Mouse (Mus musculus) testis, postnatal 10 days (tissue): Measurements from ENCODE around the gene Fgfr2.
A peak's percentile ranks its signal among the peaks of the same experiment; 100 is the strongest.

Experiments
- DNase-seq: peaks from one replicate; pipeline ENCODE4 v3.0.0; 2021; ENCODE audit warnings: low spot score

The Fgfr2 gene

DNA sequence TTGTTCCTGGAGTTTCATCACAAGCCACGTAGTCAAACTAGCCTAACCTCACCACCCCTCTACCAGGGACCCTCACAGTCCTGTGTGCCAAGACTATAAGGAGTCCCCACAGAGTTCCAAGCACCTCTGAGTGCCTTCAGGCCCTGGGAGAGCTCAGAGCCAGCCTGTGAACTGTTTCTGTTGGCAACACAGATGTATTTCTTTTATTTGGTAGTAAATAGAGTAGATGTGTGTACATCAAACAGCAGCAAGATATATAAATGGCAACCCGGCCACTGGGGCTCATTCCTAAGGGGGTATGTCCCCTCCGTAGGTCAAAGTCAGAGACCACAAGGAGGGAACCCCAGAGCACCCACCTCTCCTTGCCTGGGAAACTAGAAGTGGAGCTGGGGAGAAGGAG, 1574.7 kb downstream of the Fgfr2 start, which contains the start of gene Hmx2:
Gene Hmx2, plus strand, starts transcription at position 301 of the 400 bp plus-strand sequence.
- no peak for DNase-seq

DNA sequence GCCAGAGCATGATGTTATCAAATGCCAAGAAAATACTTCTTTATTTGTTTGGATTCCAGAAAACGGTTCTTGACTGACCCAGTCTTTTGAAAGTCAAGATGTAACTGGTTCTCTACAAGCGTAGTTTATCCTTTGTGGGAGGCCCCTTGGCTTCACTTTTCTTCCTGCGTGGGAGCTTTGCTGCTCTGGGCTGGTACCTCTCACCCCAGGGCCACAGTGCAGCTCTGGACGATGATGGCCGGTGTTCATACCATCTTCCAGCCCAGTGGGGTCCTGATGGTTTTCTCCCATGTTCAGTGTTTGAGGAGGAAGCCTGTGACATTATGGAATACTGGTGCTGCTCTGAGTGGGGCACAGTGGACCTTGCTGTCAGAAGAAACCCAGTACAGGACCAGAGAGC, 1575.7 kb downstream of the Fgfr2 start:
- DNase-seq, result no peak

DNA sequence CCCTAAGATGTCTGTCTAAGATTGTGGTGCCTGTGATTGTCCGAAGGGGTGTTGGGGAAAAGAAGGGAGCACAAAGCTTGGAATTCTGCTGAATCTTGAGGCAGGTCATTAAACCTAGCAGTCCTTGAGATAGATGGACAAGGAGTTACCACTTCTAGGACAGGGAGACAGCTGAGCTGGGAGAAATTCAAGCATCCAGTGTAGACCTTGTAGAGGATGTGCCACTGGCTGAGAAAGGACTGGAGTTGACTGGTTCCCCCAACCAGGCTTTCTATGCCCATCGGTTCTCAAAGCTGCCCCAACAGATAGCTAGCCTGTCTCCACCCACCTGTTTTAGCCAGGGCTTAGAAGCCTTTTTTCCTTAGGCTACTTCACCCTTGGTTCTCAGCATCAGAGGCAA, 1576.7 kb downstream of the Fgfr2 start:
- no peak for DNase-seq

DNA sequence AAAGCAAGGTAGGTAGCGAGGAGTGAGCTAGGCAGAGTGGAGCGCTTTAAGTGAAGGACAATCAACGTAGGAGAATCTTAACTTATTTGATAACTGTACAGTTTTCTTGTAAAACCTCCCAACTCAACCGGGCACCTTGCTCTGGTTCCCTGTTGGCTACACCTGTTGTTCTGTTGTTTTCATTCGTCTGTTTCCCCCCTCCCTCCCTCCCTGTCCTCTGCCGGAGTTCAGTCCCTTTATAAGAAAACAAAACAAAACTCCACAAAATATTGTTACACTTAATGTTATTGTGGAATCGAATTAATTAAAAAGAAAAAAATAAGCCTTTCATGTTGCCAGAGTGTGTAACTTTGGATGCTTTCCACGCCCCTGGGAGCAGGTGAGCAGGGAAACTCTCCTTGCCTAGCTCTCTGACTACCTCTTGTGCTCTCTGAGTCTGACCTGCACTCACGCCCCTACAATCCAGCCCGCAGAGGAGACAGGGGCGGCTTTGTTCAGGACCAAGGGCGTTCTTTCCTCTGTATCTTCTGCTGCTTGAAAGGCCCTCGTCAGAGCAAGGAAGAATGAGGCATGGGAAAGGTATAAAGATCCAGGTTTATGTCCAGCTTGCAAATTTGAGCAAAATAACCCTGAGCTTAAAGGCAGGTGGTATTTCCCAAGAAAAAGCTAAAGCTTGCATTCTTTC, 1577.3 kb downstream of the Fgfr2 start:
- DNase-seq, result no peak

DNA sequence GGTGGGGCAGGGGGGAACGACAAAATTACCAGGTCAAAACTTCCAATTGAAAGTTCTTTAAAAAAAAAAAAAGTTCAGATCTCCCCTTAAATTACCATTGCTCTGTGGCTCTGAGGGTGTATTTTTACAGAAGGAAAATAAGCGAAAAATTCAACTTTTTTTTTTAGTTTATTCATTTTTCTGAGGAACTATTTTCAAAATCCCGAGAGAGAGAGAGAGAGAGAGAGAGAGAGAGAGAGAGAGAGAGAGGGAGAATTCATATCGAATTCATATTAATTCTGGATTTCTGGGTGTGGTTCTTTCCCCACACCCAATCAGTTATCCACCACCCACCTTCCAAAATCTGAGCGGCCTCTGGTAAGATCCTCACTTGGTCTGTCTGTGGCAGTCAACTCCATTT, 1578.3 kb downstream of the Fgfr2 start:
- DNase-seq, result no peak

DNA sequence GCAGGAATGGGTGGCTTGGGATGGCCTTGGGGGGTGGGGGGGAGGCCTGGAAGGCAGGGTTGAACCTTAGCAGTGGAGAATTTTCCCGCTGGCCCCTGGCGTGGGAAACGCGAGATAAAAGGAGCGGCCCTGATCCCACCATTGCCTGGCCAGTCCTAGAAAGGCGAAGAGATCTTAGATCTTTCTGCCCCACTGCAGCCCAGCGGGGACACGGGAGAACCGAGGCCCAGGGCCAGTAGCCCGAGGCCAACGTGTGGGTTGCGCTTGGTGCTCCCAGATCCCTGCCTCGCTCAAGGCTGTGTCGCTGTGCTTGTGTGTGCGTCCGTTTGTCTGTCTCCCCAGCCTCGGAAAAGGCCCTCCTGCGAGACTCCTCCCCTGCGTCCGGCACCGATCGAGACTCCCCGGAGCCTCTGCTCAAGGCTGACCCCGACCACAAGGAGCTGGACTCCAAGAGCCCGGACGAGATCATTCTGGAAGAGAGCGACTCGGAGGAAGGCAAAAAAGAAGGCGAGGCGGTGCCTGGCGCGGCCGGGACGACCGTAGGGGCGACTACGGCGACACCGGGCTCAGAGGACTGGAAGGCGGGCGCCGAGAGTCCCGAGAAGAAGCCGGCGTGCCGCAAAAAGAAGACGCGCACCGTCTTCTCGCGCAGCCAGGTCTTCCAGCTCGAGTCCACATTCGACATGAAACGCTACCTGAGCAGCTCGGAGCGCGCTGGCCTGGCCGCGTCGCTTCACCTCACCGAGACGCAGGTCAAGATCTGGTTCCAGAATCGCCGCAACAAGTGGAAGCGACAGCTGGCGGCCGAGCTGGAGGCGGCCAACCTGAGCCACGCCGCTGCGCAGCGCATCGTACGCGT, 1579.3 kb downstream of the Fgfr2 start:
- no peak for DNase-seq

DNA sequence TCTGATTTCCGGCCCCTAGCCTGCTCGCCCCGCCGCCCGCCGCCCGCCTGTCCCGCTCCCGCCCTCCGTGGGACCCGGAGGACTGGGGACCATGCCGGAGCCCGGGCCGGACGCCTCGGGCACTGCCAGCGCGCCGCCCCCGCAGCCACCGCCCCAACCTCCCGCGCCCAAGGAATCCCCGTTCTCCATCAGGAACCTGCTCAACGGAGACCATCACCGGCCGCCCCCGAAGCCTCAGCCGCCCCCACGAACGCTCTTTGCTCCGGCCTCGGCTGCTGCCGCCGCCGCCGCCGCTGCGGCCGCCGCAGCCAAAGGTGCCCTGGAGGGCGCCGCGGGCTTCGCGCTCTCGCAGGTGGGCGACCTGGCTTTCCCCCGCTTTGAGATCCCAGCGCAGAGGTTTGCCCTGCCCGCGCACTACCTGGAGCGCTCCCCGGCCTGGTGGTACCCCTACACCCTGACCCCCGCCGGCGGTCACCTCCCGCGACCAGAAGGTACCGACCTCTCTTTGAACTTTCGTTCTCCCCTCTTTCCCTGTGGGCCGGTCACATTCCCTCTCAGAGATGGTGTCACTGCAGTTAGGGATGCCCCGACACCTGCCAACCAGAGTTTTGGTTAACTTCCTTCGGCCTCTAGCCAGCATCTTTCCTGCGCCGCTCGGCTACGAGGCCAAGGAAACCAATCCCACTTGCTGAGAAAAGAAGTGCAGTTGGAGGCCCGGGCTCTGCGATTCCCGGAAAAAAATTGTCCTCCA, 1580.1 kb downstream of the Fgfr2 start:
- DNase-seq, result no peak

DNA sequence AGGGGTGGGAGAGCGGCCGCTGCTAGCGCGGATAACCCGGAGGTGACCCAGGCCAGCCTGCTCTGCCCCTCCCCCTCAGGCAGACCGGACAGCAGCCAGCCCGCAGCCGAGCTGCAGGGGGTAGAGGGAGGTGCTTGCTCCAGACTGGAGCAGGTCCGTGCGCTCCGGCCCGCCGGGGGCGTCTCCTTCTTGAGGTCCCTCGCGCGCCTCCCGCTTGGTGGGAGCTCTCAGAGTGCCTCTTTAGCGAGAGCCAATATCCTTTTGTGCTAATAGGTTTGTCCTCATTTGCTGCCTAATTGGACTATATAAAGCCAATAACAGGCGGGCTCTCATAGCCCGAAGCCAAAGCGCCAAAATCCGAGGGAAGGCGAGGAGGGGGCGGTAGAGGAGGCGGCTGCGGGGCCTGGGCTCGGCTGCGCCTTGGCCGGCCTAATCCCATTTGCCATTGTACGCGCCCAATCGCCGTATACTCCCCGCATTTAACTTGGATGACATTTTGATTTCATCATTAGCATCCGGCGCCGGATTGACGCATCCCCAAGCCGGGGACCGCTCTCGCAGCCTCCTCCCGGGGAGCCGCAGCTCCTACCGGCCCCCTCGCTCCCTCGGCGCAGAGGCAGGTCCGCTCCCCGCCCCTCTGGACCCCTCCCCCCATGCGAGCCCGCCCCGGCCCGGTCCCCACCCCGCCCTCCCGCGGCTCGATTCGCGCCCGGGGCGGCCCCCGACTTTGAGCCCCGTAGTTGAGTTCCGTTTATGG, 1580.9 kb downstream of the Fgfr2 start, which contains the start of gene Hmx3:
Gene Hmx3, plus strand, starts transcription at position 753 of the 757 bp plus-strand sequence.
- DNase-seq, result no peak

DNA sequence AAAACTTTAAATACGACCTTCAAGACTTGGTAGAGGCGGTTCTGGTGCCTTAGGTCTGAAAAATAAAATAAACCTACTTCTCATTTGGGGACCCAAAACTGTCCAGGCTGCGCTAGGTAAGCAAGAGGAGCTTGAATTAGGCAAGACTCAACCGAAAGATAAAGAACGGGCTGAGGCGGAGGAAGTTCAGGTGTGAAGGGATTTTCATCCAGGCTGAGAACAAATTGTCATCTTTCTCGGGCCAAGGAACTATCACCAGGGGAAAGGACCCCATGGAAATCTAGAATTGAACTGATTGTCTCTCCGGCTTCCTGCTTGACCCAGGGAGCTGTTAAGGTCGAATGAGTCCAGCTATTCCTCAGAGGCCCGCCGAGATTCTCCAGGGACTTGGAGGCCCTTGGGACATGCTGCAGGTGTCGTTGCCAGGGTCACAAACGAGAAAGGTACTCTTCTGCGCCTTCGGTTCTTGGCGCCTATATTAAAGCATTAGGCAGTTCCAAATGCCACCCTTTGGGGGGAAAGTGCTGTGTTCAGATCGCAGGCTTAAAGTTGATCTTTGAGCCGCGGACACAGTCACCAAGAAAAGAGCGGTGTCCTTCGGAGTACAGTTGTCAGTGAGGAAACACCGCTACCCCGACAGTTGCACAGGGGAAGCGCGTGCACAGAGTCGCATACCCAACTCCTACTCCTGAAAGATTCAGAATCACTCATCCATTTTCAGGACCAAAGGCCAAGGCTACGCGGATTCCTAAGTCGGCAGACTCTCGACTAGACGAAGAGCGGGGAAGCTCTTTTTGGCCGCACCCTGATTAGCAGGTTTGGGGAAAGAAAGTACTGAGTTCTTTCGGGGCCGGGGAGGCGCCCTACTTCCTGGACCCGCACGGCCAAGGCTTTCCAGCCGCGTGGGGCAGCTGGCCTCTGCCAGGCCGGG, 1581.7 kb downstream of the Fgfr2 start:
- DNase-seq, result no peak

DNA sequence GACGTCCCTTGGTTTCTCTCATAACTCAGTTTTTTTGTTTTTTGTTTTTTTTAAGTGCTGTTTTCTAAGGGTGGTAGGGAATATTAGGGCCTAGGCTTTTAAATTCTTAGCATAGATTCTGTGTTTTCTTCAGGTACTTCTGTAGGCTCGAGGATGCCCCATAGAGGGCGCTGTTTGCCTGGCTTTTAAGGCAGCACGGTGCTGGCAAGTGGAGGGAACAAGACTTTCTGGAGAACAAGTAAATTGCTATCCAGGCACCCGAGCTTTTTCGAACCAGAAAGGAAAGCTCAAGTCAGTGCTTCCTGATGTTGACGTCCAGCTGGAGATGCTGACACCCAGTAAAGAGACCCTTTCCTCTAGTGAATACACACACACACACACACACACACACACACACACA, 1583.2 kb downstream of the Fgfr2 start:
- DNase-seq, result peak; percentile 93

DNA sequence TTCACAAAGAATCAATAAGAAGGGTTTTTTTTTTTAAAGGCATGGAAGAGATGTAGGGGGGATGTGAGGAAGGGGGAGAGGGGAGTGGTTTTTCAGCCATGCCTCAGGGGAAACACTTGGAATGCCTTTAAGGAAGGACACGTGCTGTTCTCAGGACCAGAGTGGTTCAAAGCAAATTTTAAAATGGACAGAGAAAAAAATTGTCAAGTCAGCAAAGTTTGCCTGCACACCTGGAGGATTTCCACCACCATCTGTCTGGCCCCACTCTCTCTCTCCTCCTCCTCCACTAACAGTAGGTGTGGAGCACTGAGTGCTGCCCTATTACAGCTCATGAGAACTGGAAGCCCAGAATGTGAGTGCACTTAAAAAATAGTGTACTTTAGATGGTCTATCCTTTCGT, 1619.4 kb downstream of the Fgfr2 start:
- DNase-seq, result no peak

DNA sequence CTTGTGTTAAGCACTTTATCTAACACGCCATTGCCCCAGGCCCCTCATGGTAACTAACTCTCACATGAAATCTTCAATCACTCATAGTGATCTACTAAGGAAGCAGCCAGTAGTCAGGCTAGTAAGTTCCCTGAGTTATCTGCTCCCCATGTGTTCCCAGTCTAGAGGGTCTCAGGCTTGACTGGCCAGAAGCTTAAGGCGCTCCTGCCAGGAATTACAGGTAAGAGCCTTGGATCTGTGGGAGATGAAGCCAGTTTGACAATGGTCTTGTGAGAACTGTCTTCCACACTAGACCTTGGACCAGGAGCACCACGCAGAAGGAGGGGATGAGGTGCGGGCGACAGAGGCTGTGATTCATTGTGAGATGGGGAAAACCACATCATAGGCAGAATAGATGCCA, 1644.7 kb downstream of the Fgfr2 start:
- DNase-seq, result no peak

DNA sequence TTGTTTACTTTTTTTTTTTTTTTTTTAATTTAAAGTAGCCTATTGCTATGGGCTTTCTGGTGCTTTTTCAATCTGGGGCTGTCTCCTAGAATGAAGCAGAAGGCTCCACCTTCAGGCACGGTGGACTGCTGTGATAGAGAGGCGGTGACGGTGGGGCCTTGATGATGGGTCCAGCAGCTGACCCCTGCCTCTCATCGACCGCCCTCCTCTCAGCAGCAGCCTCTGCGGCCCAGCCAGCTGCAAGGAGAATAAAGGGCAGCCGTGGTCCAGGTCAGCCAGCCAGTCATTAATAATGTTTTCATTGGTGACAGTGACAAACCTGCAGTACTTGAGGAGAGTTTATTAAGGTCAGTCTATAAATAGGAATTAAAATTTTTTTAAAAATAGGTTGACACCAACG, 1646.0 kb downstream of the Fgfr2 start:
- DNase-seq, result no peak

DNA sequence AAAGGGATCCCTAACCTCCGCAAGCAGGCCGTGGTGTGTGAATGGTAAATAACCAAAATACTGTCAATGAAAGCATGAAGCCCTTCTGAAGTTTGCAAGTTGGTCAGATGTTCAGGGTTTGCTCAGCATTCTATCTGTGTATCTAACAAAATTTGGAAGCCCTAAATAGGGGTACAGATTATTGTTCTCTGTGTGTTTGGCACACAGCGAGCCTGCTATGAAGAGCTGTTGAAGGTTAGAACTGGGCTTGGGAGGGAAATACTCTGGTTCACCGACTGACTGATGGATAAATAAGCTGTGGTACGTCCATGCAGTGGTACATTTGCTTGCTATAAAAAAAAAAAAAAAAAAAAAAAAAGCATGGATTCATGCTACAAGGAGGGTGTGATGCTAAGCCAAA, 1651.6 kb downstream of the Fgfr2 start:
- DNase-seq, result no peak

DNA sequence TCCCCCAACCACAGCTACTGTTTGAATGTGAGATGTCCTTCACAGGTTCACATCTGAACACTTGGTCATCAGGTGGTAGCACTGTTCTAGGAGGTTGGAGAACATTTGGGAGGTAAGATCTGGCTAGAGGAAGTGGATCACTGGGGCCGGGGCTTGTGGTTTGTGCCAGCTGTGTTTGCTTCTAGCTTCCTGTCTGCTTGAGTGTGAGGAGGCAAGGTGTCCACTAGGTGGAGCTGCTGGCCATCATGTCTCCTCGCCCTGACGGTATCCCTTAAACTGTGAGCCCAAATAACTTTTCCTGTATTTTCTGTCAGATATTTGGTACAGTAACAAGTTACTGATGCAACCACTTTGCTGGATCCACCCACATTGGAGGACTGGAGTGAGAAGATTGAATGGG, 1653.6 kb downstream of the Fgfr2 start:
- no peak for DNase-seq

DNA sequence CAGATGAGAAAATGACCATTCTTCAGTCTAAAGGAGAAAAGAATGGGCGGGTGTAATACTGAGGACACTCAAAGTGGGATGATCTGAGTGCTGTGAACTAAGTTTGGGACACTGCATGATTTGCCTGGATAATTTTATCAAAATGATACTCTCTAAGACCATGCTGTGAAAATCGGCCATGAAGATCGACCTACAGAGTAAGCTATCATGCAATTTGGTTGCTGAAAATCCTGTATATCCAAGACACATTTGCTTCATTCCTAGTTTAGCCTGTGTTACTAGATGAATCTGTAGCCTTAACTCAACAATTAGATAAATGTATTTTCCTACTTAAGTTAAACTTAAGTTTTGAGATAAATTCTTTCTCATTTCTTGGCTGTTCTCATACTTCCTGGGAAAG, 1655.8 kb downstream of the Fgfr2 start:
- no peak for DNase-seq

DNA sequence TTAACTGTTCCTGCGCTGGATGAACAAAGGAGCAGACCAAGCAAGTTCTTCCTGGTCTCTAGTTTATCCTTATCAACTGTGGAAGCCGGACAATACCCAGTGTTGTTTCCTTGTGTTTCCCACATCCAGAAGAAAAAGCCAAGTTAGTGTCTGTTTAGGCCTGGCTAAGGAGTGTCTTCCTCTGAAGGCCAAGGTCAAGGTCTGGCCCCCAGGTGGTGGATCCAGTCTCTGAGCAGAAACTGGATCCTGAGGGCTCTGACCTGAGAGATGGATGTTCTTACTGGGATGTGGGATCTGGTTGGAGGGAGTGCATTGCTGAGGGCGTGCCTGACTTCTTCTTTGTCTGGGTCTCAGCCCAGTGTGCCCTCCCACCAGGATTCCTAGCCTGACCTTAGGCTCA, 1657.4 kb downstream of the Fgfr2 start:
- no peak for DNase-seq

DNA sequence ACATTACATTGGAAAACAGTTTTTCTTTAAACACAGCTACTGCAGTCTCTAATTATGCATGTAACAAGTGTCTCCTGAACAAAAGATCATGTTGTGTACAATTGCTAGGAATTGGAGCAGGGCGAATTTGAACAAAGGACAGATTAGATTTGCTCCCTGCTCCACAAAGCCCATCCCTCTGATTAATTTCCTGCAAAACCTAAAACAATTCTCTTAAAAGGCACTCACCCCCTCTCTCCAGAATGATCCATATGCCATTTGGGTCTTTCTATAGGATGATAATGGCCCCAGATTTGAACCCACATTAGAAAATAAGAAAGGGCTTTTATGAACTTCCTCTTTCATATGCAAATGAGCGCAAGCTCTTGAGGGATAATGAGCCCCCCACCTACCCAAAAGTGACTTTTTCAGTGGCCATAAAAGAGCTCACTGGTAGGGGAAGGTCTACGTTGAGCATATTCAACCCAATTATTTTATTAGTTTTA, 1658.0 kb downstream of the Fgfr2 start:
- DNase-seq, result no peak

DNA sequence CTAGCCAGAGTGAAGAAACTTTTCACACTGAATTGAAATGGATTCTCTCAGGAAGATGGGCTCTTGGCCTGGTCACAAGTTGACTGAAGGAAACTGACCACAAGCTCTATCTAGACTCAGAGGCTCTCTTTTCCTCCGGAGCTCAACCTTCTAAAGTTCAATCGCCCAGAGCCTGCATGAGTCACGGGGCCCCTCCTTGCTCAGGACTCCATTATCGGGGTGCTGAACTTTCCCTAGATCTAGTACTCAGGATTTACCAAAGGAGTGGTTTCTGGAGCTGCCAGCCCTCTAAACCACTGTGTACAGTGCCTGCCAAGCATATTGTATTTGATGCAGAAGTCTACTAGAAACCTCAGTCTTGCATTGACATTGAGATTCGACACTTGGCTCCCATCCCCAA, 1666.4 kb downstream of the Fgfr2 start:
- no peak for DNase-seq

DNA sequence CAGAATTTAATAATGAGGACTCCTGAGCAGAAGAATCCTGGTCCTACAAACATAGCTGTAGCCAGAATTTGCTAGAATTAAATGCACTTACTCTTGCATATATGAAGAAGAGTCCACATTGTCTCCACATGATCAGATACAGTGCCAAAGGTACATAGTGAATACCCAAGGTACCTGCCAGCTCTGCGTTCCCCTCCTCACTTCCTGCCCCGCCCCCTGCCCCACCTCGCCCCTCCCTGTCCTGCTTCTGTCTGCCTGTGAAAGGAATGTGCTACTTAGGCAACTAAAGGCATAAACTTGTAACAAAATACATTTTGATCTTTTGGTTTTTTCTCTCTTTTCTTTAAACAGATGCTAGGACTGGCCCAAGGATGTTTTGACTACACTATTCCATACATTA, 1686.1 kb downstream of the Fgfr2 start:
- no peak for DNase-seq

DNA sequence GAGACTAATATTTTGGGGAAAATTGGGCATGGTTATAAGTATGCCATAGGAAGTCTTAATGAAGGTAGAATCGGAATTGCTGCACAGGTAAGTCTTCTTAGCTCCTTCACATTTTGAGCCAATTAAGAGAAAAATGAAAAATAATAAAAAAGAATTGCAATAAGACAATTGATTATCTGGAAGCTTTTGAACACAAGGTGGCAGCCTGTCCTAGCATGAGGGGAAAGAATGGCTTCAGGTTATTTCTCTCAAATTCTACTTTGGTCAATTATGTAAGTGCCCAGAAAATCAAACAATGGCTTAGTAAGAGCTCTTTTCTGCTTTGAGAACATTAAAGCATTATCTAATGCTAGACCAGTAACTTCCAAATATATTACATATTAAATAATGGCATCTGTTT, 1688.9 kb downstream of the Fgfr2 start:
- no peak for DNase-seq
